Mouse (Mus musculus) myocyte (in vitro differentiated cells): ENCODE measurements around the gene Srsf6. TPM values are rescaled to one million over a fixed set of nuclear protein-coding genes. Genes with fewer than 3 reads are reported as not detected.

Experiments used
- H3K27me3 ChIP-seq: one replicate; pipeline ENCODE4 v1.6.1; 2011; ENCODE audit not compliant: control insufficient read depth, insufficient read depth, insufficient read length
- H3K36me3 ChIP-seq: one replicate; pipeline ENCODE4 v1.6.1; 2011; ENCODE audit not compliant: control insufficient read depth, insufficient read depth
- H3K4me2 ChIP-seq: one replicate; pipeline ENCODE4 v1.6.1; 2011; ENCODE audit warnings: low read depth, control low read depth
- H3K4me3 ChIP-seq: one replicate; pipeline ENCODE4 v1.5.1; 2011; ENCODE audit warnings: mild to moderate bottlenecking, control low read depth, moderate library complexity
- H3K79me2 ChIP-seq: one replicate; pipeline ENCODE4 v1.6.1; 2011; ENCODE audit not compliant: control insufficient read depth, insufficient read depth
- H3ac ChIP-seq: one replicate; pipeline ENCODE4 v1.6.1; 2011; ENCODE audit not compliant: control insufficient read depth, insufficient read length
- CEBPB ChIP-seq: IDR thresholded peaks from 2 replicates; pipeline ENCODE4 v1.6.1; 2011; ENCODE audit warnings: mild to moderate bottlenecking, moderate library complexity; ENCODE audit not compliant: poor library complexity, insufficient read depth, severe bottlenecking
- E2F4 ChIP-seq: IDR thresholded peaks from one replicate; pipeline ENCODE4 v1.6.1; 2011; ENCODE audit warnings: mild to moderate bottlenecking, control low read depth, moderate library complexity; ENCODE audit not compliant: insufficient read depth
- MAX ChIP-seq: IDR thresholded peaks from one replicate; pipeline ENCODE4 v1.6.1; 2011; ENCODE audit warnings: low read depth, mild to moderate bottlenecking, control low read depth
- MYOD1 ChIP-seq, 3 experiments: IDR thresholded peaks; one replicate each; pipeline ENCODE4 v1.6.1; 2011; ENCODE audit warnings: control low read depth in 2 of 3, low read depth in 2 of 3, mild to moderate bottlenecking in 2 of 3, moderate library complexity in 1 of 3; ENCODE audit not compliant: insufficient read length in 2 of 3, control insufficient read depth in 1 of 3
- MYOG ChIP-seq, 3 experiments: IDR thresholded peaks; one replicate each; pipeline ENCODE4 v1.6.1; 2011; ENCODE audit warnings: control low read depth in 2 of 3, low read depth in 2 of 3, mild to moderate bottlenecking in 2 of 3; ENCODE audit not compliant: insufficient read length in 2 of 3, control insufficient read depth in 1 of 3, insufficient read depth in 1 of 3
- POLR2A ChIP-seq: IDR thresholded peaks from one replicate; pipeline ENCODE4 v1.6.1; 2011; ENCODE audit warnings: low read depth, mild to moderate bottlenecking, control low read depth, moderate library complexity; ENCODE audit not compliant: insufficient read length
- POLR2AphosphoS2 ChIP-seq: IDR thresholded peaks from one replicate; pipeline ENCODE4 v1.6.1; 2011; ENCODE audit warnings: low read depth, control low read depth; ENCODE audit not compliant: insufficient read length
- REST ChIP-seq: IDR thresholded peaks from one replicate; pipeline ENCODE4 v1.6.1; 2011; ENCODE audit warnings: mild to moderate bottlenecking, control low read depth, moderate library complexity; ENCODE audit not compliant: insufficient read depth, insufficient read length
- SRF ChIP-seq: IDR thresholded peaks from one replicate; pipeline ENCODE4 v1.6.1; 2011; ENCODE audit warnings: low read depth; ENCODE audit not compliant: control insufficient read depth, insufficient read length
- TCF12 ChIP-seq: IDR thresholded peaks from one replicate; pipeline ENCODE4 v1.6.1; 2011; ENCODE audit warnings: mild to moderate bottlenecking, control low read depth; ENCODE audit not compliant: poor library complexity, insufficient read depth, severe bottlenecking
- TCF3 ChIP-seq: IDR thresholded peaks from one replicate; pipeline ENCODE4 v1.6.1; 2011; ENCODE audit warnings: low read depth, control low read depth; ENCODE audit not compliant: insufficient read length
- USF1 ChIP-seq: IDR thresholded peaks from one replicate; pipeline ENCODE4 v1.6.1; 2011; ENCODE audit warnings: low read depth, mild to moderate bottlenecking, control low read depth, moderate library complexity
- polyA plus RNA-seq: library from polyadenylated mRNA; unstranded; fragments of >200 nt; fragmentation: generic; extraction: Trizol; gene quantifications from one replicate; pipeline ENCODE4 v1.2.1, GENCODE M21; 2012; ENCODE audit warnings: missing spikeins

Gene Srsf6
- polyA plus RNA-seq, 1 experiment: 61.5 TPM

- H3ac ChIP-seq: no peak overlapping the region
- H3K36me3 ChIP-seq: no peaks in the 10 kb centered on the region
- H3K27me3 ChIP-seq: no peaks in the 10 kb centered on the region
- TF ChIP-seq E2F4: no peak
- TF ChIP-seq POLR2AphosphoS2: no peak
- peak; percentile 8 for TF ChIP-seq USF1
- no peak for TF ChIP-seq TCF12
- no peak for TF ChIP-seq TCF3
- TF ChIP-seq MYOD1 (IDR thresholded peaks at IDR 0.05; ENCODE audit: control insufficient read depth in 1 of 3, insufficient read length in 2 of 3, low read depth in 2 of 3): peak in 1 of 3 experiments; percentile 5
- peak in 1 of 3 experiments; percentile 49 for TF ChIP-seq MYOG (IDR thresholded peaks at IDR 0.05; ENCODE audit: control insufficient read depth in 1 of 3, insufficient read depth in 1 of 3, insufficient read length in 2 of 3, low read depth in 2 of 3)
- no peak overlapping the region for H3K4me3 ChIP-seq
- no peak overlapping the region for H3K4me2 ChIP-seq
- H3K79me2 ChIP-seq: no peaks in the 10 kb centered on the region
These were observed 30.0 kb downstream of the Srsf6 start for GRCm38 (mm10) chr2:162961321-162961720.

GRCm38 (mm10) chr2:162966734-162967133, 35.4 kb downstream of the Srsf6 start:
- no peaks in the 10 kb centered on the region for H3K36me3 ChIP-seq
- H3K27me3 ChIP-seq: no peaks in the 10 kb centered on the region
- H3K4me2 ChIP-seq: no peak overlapping the region
- no peak overlapping the region for H3ac ChIP-seq
- no peaks in the 10 kb centered on the region for H3K79me2 ChIP-seq
- TF ChIP-seq TCF3 (no peak), POLR2A (no peak), REST (no peak), E2F4 (no peak), MYOD1 (IDR thresholded peaks at IDR 0.05; ENCODE audit: control insufficient read depth in 1 of 3, insufficient read length in 2 of 3, low read depth in 2 of 3) (no peak), MAX (no peak), SRF (no peak), TCF12 (no peak), POLR2AphosphoS2 (no peak), MYOG (IDR thresholded peaks at IDR 0.05; ENCODE audit: control insufficient read depth in 1 of 3, insufficient read depth in 1 of 3, insufficient read length in 2 of 3, low read depth in 2 of 3) (no peak), CEBPB (no peak), USF1 (no peak)
- no peak overlapping the region for H3K4me3 ChIP-seq

- TF ChIP-seq MYOG (IDR thresholded peaks at IDR 0.05; ENCODE audit: control insufficient read depth in 1 of 3, insufficient read depth in 1 of 3, insufficient read length in 2 of 3, low read depth in 2 of 3): no peak
- no peak for TF ChIP-seq TCF12
- no peak for TF ChIP-seq MYOD1 (IDR thresholded peaks at IDR 0.05; ENCODE audit: control insufficient read depth in 1 of 3, insufficient read length in 2 of 3, low read depth in 2 of 3)
- TF ChIP-seq POLR2AphosphoS2: no peak
- TF ChIP-seq POLR2A: no peak
- TF ChIP-seq TCF3: no peak
- TF ChIP-seq SRF: no peak
- TF ChIP-seq REST: no peak
- no peak for TF ChIP-seq CEBPB
- no peak for TF ChIP-seq E2F4
- TF ChIP-seq USF1: no peak
- no peak for TF ChIP-seq MAX
- Histone ChIP-seq H3K36me3 (no peaks in the 10 kb centered on the region), H3K4me3 (no peak overlapping the region), H3K79me2 (no peaks in the 10 kb centered on the region), H3K4me2 (no peak overlapping the region), H3ac (no peak overlapping the region), H3K27me3 (no peaks in the 10 kb centered on the region)
These were observed 37.0 kb downstream of the Srsf6 start for GRCm38 (mm10) chr2:162968357-162968756.

GRCm38 (mm10) chr2:162969101-162969500, 37.8 kb downstream of the Srsf6 start:
- H3ac ChIP-seq: no peak overlapping the region

GRCm38 (mm10) chr2:162970896-162971295, 39.6 kb downstream of the Srsf6 start:
- Histone ChIP-seq H3K27me3 (no peaks in the 10 kb centered on the region), H3K4me2 (no peak overlapping the region), H3K4me3 (no peak overlapping the region), H3K36me3 (no peaks in the 10 kb centered on the region), H3ac (no peak overlapping the region), H3K79me2 (no peaks in the 10 kb centered on the region)
- TF ChIP-seq POLR2A: no peak

More at GRCm38 (mm10) chr2:162969101-162969500, 37.8 kb downstream of the Srsf6 start:
- no peak overlapping the region for H3K4me3 ChIP-seq
- no peaks in the 10 kb centered on the region for H3K27me3 ChIP-seq
- no peaks in the 10 kb centered on the region for H3K79me2 ChIP-seq
- H3K4me2 ChIP-seq: no peak overlapping the region
- TF ChIP-seq MYOD1 (IDR thresholded peaks at IDR 0.05; ENCODE audit: control insufficient read depth in 1 of 3, insufficient read length in 2 of 3, low read depth in 2 of 3) (no peak), POLR2A (no peak), TCF3 (no peak), POLR2AphosphoS2 (no peak), CEBPB (no peak), MYOG (IDR thresholded peaks at IDR 0.05; ENCODE audit: control insufficient read depth in 1 of 3, insufficient read depth in 1 of 3, insufficient read length in 2 of 3, low read depth in 2 of 3) (no peak), MAX (no peak), USF1 (no peak), REST (no peak), TCF12 (no peak), E2F4 (no peak)
- H3K36me3 ChIP-seq: no peaks in the 10 kb centered on the region
